Mouse (Mus musculus) neural tube, embryonic 12.5 days (tissue): ENCODE measurements at regions not wholly inside any gene's neighbourhood (a gene's known extent, or its start where the extent isn't known, plus 50 kb on each side); places are given as distances from the start of the nearest gene placed in this dataset.

Experiments used
- ATAC-seq: fragments of 200-750 bp; cut with Nextera tagmentation; 2 replicates; pipeline ENCODE4 v1.8.0; 2017; ENCODE audit warnings: low read depth, mild to moderate bottlenecking, moderate TSS enrichment, moderate library complexity; ENCODE audit not compliant: low FRiP score
- H3K27ac ChIP-seq: fragments of 300-500 bp; sonication (generic); 2 replicates; pipeline ENCODE4 v1.5.1; 2016
- H3K27me3 ChIP-seq: fragments of 300-500 bp; sonication (generic); replicated peaks from 2 replicates; pipeline ENCODE4 v1.6.1; 2016; ENCODE audit warnings: mild to moderate bottlenecking
- H3K36me3 ChIP-seq: fragments of 300-500 bp; sonication (generic); 2 replicates; pipeline ENCODE4 v1.6.1; 2016; ENCODE audit warnings: mild to moderate bottlenecking
- H3K4me1 ChIP-seq: fragments of 300-500 bp; sonication (generic); 2 replicates; pipeline ENCODE4 v1.6.1; 2016
- H3K4me2 ChIP-seq: fragments of 300-500 bp; sonication (generic); replicated peaks from 2 replicates; pipeline ENCODE4 v1.6.1; 2016; ENCODE audit warnings: mild to moderate bottlenecking
- H3K4me3 ChIP-seq: fragments of 300-500 bp; sonication (generic); 2 replicates; pipeline ENCODE4 v1.5.1; 2016
- H3K9ac ChIP-seq: fragments of 300-500 bp; sonication (generic); 2 replicates; pipeline ENCODE4 v1.6.1; 2016; ENCODE audit warnings: mild to moderate bottlenecking
- H3K9me3 ChIP-seq: fragments of 300-500 bp; sonication (generic); 2 replicates; pipeline ENCODE4 v1.6.1; 2016; ENCODE audit warnings: mild to moderate bottlenecking
- WGBS: fragments of 180-500 bp; shearing (Covaris S2); methylation state at CpG from one replicate; pipeline ENCODE4 v1.1.7; 2016; 5-methylcytosine and 5-hydroxymethylcytosine counted together

- H3K9me3 ChIP-seq: no peaks in the 10 kb centered on the region
- no peaks in the 10 kb centered on the region for H3K4me1 ChIP-seq
- H3K27me3 ChIP-seq: no peaks in the 10 kb centered on the region
- no peak overlapping the region for H3K27ac ChIP-seq
- no peaks in the 10 kb centered on the region for H3K36me3 ChIP-seq
- no peak overlapping the region for H3K4me2 ChIP-seq
- ATAC-seq: 0 out of 2 replicates have a peak, but pooled peaks have one; percentile 17
- H3K9ac ChIP-seq: no peak overlapping the region
- H3K4me3 ChIP-seq: no peak overlapping the region
- WGBS: 84% methylated on average over 2 of the region's 2 CpGs
These were observed 619.1 kb upstream of the 4930452B06Rik start for GRCm38 (mm10) chr14:9284976-9285605.

- no peaks in the 10 kb centered on the region for H3K9me3 ChIP-seq
- no peak overlapping the region for H3K9ac ChIP-seq
- no peak overlapping the region for H3K27ac ChIP-seq
- H3K4me1 ChIP-seq: no peaks in the 10 kb centered on the region
- H3K27me3 ChIP-seq: no peaks in the 10 kb centered on the region
- WGBS: 88% methylated on average over 14 of the region's 14 CpGs
- H3K36me3 ChIP-seq: no peaks in the 10 kb centered on the region
- ATAC-seq: no peak
- no peak overlapping the region for H3K4me2 ChIP-seq
- H3K4me3 ChIP-seq: no peak overlapping the region
These were observed 601.4 kb upstream of the 4930452B06Rik start for GRCm38 (mm10) chr14:9267282-9268091.

GRCm38 (mm10) chr14:9252017-9252416 is 586.0 kb upstream of the 4930452B06Rik start:
- Histone ChIP-seq H3K9me3 (no peaks in the 10 kb centered on the region), H3K27ac (no peak overlapping the region), H3K4me1 (no peaks in the 10 kb centered on the region), H3K4me2 (no peak overlapping the region), H3K36me3 (no peaks in the 10 kb centered on the region), H3K4me3 (no peak overlapping the region), H3K9ac (no peak overlapping the region), H3K27me3 (no peaks in the 10 kb centered on the region)
- WGBS: 71% methylated on average over 1 of the region's 1 CpGs
- no peak for ATAC-seq

- no peaks in the 10 kb centered on the region for H3K4me1 ChIP-seq
- H3K9me3 ChIP-seq: no peaks in the 10 kb centered on the region
- no peaks in the 10 kb centered on the region for H3K36me3 ChIP-seq
- 67% methylated on average over 1 of the region's 1 CpGs for WGBS
- no peak for ATAC-seq
- no peak overlapping the region for H3K27ac ChIP-seq
- H3K27me3 ChIP-seq: no peaks in the 10 kb centered on the region
- no peak overlapping the region for H3K4me2 ChIP-seq
- H3K9ac ChIP-seq: no peak overlapping the region
- H3K4me3 ChIP-seq: no peak overlapping the region
These were observed 579.2 kb upstream of the 4930452B06Rik start for GRCm38 (mm10) chr14:9245266-9245665.

GRCm38 (mm10) chr14:9243336-9243735 is 577.3 kb upstream of the 4930452B06Rik start:
- no peaks in the 10 kb centered on the region for H3K27me3 ChIP-seq
- H3K4me3 ChIP-seq: no peak overlapping the region
- no peak overlapping the region for H3K27ac ChIP-seq
- no peaks in the 10 kb centered on the region for H3K4me1 ChIP-seq
- no peak overlapping the region for H3K9ac ChIP-seq
- ATAC-seq: no peak
- H3K36me3 ChIP-seq: no peaks in the 10 kb centered on the region
- H3K4me2 ChIP-seq: no peak overlapping the region
- no peaks in the 10 kb centered on the region for H3K9me3 ChIP-seq

- Histone ChIP-seq H3K9ac (no peak overlapping the region), H3K4me2 (no peak overlapping the region), H3K4me1 (no peaks in the 10 kb centered on the region), H3K36me3 (no peaks in the 10 kb centered on the region), H3K27me3 (no peaks in the 10 kb centered on the region), H3K27ac (no peak overlapping the region), H3K9me3 (no peaks in the 10 kb centered on the region), H3K4me3 (no peak overlapping the region)
- no peak for ATAC-seq
- 22% methylated on average over 2 of the region's 2 CpGs for WGBS
These were observed 576.1 kb upstream of the 4930452B06Rik start for GRCm38 (mm10) chr14:9242118-9242517.

GRCm38 (mm10) chr14:9227670-9228069 is 561.6 kb upstream of the 4930452B06Rik start:
- Histone ChIP-seq H3K9ac (no peak overlapping the region), H3K4me1 (no peaks in the 10 kb centered on the region), H3K4me2 (no peak overlapping the region), H3K36me3 (no peaks in the 10 kb centered on the region), H3K9me3 (no peaks in the 10 kb centered on the region), H3K27ac (no peak overlapping the region), H3K4me3 (no peak overlapping the region), H3K27me3 (no peaks in the 10 kb centered on the region)
- WGBS: 90% methylated on average over 6 of the region's 6 CpGs
- no peak for ATAC-seq

- no peaks in the 10 kb centered on the region for H3K9me3 ChIP-seq
- H3K27me3 ChIP-seq: no peaks in the 10 kb centered on the region
- no peak for ATAC-seq
- 88% methylated on average over 2 of the region's 2 CpGs for WGBS
- H3K4me2 ChIP-seq: no peak overlapping the region
- H3K27ac ChIP-seq: no peak overlapping the region
- no peak overlapping the region for H3K9ac ChIP-seq
- H3K4me1 ChIP-seq: no peaks in the 10 kb centered on the region
- H3K36me3 ChIP-seq: no peaks in the 10 kb centered on the region
- no peak overlapping the region for H3K4me3 ChIP-seq
These were observed 534.2 kb upstream of the 4930452B06Rik start for GRCm38 (mm10) chr14:9200246-9200645.

GRCm38 (mm10) chr14:9192122-9192769 is 526.2 kb upstream of the 4930452B06Rik start:
- no peak overlapping the region for H3K27ac ChIP-seq
- ATAC-seq: no peak
- no peak overlapping the region for H3K4me3 ChIP-seq
- WGBS: 80% methylated on average over 4 of the region's 4 CpGs
- no peak overlapping the region for H3K9ac ChIP-seq
- no peak overlapping the region for H3K4me2 ChIP-seq
- no peaks in the 10 kb centered on the region for H3K4me1 ChIP-seq
- H3K27me3 ChIP-seq: no peaks in the 10 kb centered on the region
- H3K36me3 ChIP-seq: no peaks in the 10 kb centered on the region
- H3K9me3 ChIP-seq: no peaks in the 10 kb centered on the region

GRCm38 (mm10) chr14:9191664-9192063 is 525.6 kb upstream of the 4930452B06Rik start:
- no peak for ATAC-seq
- no peaks in the 10 kb centered on the region for H3K27me3 ChIP-seq
- 77% methylated on average over 3 of the region's 3 CpGs for whole genome bisulfite sequencing
- no peaks in the 10 kb centered on the region for H3K4me1 ChIP-seq
- no peaks in the 10 kb centered on the region for H3K9me3 ChIP-seq
- no peak overlapping the region for H3K9ac ChIP-seq
- no peak overlapping the region for H3K4me2 ChIP-seq
- H3K27ac ChIP-seq: no peak overlapping the region
- no peak overlapping the region for H3K4me3 ChIP-seq
- H3K36me3 ChIP-seq: no peaks in the 10 kb centered on the region

- no peaks in the 10 kb centered on the region for H3K36me3 ChIP-seq
- no peak overlapping the region for H3K9ac ChIP-seq
- WGBS: 93% methylated on average over 2 of the region's 2 CpGs
- no peaks in the 10 kb centered on the region for H3K9me3 ChIP-seq
- no peak for ATAC-seq
- H3K4me1 ChIP-seq: no peaks in the 10 kb centered on the region
- H3K4me3 ChIP-seq: no peak overlapping the region
- H3K27me3 ChIP-seq: no peaks in the 10 kb centered on the region
- H3K4me2 ChIP-seq: no peak overlapping the region
- H3K27ac ChIP-seq: no peak overlapping the region
These were observed 495.3 kb upstream of the 4930452B06Rik start for GRCm38 (mm10) chr14:9161336-9161735.

- Histone ChIP-seq H3K9me3 (no peaks in the 10 kb centered on the region), H3K27me3 (no peaks in the 10 kb centered on the region), H3K36me3 (no peaks in the 10 kb centered on the region), H3K4me3 (no peak overlapping the region), H3K27ac (no peak overlapping the region), H3K4me1 (no peaks in the 10 kb centered on the region), H3K9ac (no peak overlapping the region), H3K4me2 (no peak overlapping the region)
- WGBS: 68% methylated on average over 3 of the region's 3 CpGs
- ATAC-seq: no peak
These were observed 491.9 kb upstream of the 4930452B06Rik start for GRCm38 (mm10) chr14:9157941-9158340.
